Mouse (Mus musculus) ES-E14 (cell line): ENCODE results near the gene Il18. TPM values are rescaled to one million over a fixed set of nuclear protein-coding genes. Genes with fewer than 3 reads are reported as not detected.

Experiments used
- DNase-seq: peaks from one replicate; pipeline ENCODE4 v3.0.0-alpha.2; 2013; ENCODE audit warnings: low read depth, low spot score
- H3K27ac ChIP-seq: 2 replicates; pipeline ENCODE4 v1.5.1; 2012; ENCODE audit warnings: low read depth, mild to moderate bottlenecking, low read length, moderate library complexity, mixed read lengths; ENCODE audit not compliant: poor library complexity, insufficient read depth, severe bottlenecking
- H3K36me3 ChIP-seq: 2 replicates; pipeline ENCODE4 v1.6.1; 2012; ENCODE audit warnings: mild to moderate bottlenecking, low read length, moderate library complexity, mixed read lengths; ENCODE audit not compliant: control insufficient read depth, poor library complexity, insufficient read depth, severe bottlenecking
- H3K4me1 ChIP-seq, 2 experiments: fragments of 150-350 bp in 1 of 2; sonication (generic) in 1 of 2; 2 replicates each; pipeline ENCODE4 v1.6.1; 2012; ENCODE audit warnings: low read length in 2 of 2, mild to moderate bottlenecking in 1 of 2, mixed read lengths in 1 of 2; ENCODE audit not compliant: control insufficient read depth in 2 of 2, insufficient read depth in 2 of 2, poor library complexity in 1 of 2
- H3K4me3 ChIP-seq, 2 experiments: fragments of 150-350 bp in 1 of 2; sonication (generic) in 1 of 2; 2 replicates each; pipeline ENCODE4 v1.5.1; 2012; ENCODE audit warnings: low read length in 2 of 2, low read depth in 1 of 2, mild to moderate bottlenecking in 1 of 2, mixed read lengths in 1 of 2; ENCODE audit not compliant: insufficient read depth in 1 of 2, poor library complexity in 1 of 2, severe bottlenecking in 1 of 2
- H3K9ac ChIP-seq: 2 replicates; pipeline ENCODE4 v1.6.1; 2012; ENCODE audit warnings: low read depth, mild to moderate bottlenecking, low read length, mixed read lengths; ENCODE audit not compliant: poor library complexity, insufficient read depth, severe bottlenecking
- H3K9me3 ChIP-seq: fragments of 150-350 bp; sonication (generic); 2 replicates; pipeline ENCODE4 v1.6.1; 2012; ENCODE audit warnings: low read depth, mild to moderate bottlenecking, low read length; ENCODE audit not compliant: control insufficient read depth, insufficient read depth
- CHD2 ChIP-seq: IDR thresholded peaks from 2 replicates; pipeline ENCODE4 v1.6.1; 2014; ENCODE audit warnings: mild to moderate bottlenecking, low read depth, low read length, inconsistent platforms
- HCFC1 ChIP-seq: IDR thresholded peaks from 2 replicates; pipeline ENCODE4 v1.6.1; 2012; ENCODE audit warnings: low read length, inconsistent platforms, borderline replicate concordance; ENCODE audit not compliant: insufficient read depth
- MAFK ChIP-seq: IDR thresholded peaks from 2 replicates; pipeline ENCODE4 v1.6.1; 2014; ENCODE audit warnings: mild to moderate bottlenecking, low read depth, low read length, inconsistent platforms; ENCODE audit not compliant: insufficient read depth
- ZC3H11A ChIP-seq: IDR thresholded peaks from 2 replicates; pipeline ENCODE4 v1.6.1; 2012; ENCODE audit warnings: low read depth, mild to moderate bottlenecking, inconsistent platforms, low read length, borderline replicate concordance
- ZNF384 ChIP-seq: IDR thresholded peaks from 2 replicates; pipeline ENCODE4 v1.6.1; 2012; ENCODE audit warnings: low read depth, low read length, inconsistent platforms
- in situ Hi-C, 2 experiments: fragments of 600-800 bp; cut with MboI; formaldehyde crosslinking; loops; one replicate each; pipeline ENCODE4 v1.15.1; 2025; ENCODE audit warnings: low sequenced_read_pairs in 2 of 2, inconsistent platforms in 1 of 2; ENCODE audit not compliant: unreplicated experiment in 2 of 2
- total RNA-seq: library from RNA; depleted of rRNA; stranded (reverse); fragments of 300-350 nt; gene quantifications from 2 replicates; pipeline ENCODE4 v1.2.3, GENCODE M21; 2012

Gene Il18
- total RNA-seq, 1 experiment: 0.49 TPM

DNA sequence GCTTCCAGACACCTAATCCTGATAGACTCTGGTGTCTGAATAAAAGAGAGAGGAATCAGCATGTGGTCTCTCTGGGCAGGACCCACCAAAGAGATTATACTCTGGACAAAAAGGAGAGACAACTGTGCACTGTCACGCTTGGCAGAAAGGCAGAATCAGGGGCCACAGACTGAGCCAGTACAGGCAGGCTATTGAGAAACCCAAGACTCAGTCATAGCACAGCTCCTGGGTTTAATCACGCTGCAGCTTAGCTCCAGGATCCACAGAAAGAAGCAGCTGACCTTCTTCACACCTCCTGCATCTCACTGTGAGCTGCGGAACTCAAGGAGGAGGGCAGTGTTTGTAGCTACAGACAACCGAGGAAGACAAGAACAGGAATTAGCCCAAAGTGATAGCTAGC, 25.7 kb downstream of the Il18 start:
- TF ChIP-seq CHD2: no peak
- TF ChIP-seq MAFK: no peak
- TF ChIP-seq HCFC1: no peak
- no peak for TF ChIP-seq ZC3H11A
- no peak for TF ChIP-seq ZNF384
- H3K27ac ChIP-seq: no peak overlapping the region
- H3K9ac ChIP-seq: no peak overlapping the region
- no peak overlapping the region for H3K4me3 ChIP-seq
- DNase-seq: no peak
- in situ Hi-C loops: no loop called here
- no peaks in the 10 kb centered on the region for H3K4me1 ChIP-seq
- no peaks in the 10 kb centered on the region for H3K9me3 ChIP-seq
- H3K36me3 ChIP-seq: no peaks in the 10 kb centered on the region

- in situ Hi-C loops: no loop called here
- no peak overlapping the region for H3K4me3 ChIP-seq
- H3K9me3 ChIP-seq: no peaks in the 10 kb centered on the region
- no peak for DNase-seq
- no peak overlapping the region for H3K9ac ChIP-seq
- H3K36me3 ChIP-seq: no peaks in the 10 kb centered on the region
- no peak for TF ChIP-seq ZNF384
- TF ChIP-seq ZC3H11A: no peak
- TF ChIP-seq CHD2: no peak
- no peak for TF ChIP-seq HCFC1
- TF ChIP-seq MAFK: no peak
- H3K4me1 ChIP-seq: no peaks in the 10 kb centered on the region
- H3K27ac ChIP-seq: no peak overlapping the region
These were observed 30.7 kb downstream of the Il18 start for GRCm38 (mm10) chr9:50585145-50585818.

- Histone ChIP-seq H3K9me3 (no peaks in the 10 kb centered on the region), H3K27ac (no peak overlapping the region), H3K9ac (no peak overlapping the region), H3K36me3 (no peaks in the 10 kb centered on the region), H3K4me3 (no peak overlapping the region), H3K4me1 (no peaks in the 10 kb centered on the region)
- in situ Hi-C loops: no loop called here
- TF ChIP-seq CHD2 (no peak), HCFC1 (no peak), MAFK (no peak), ZNF384 (no peak), ZC3H11A (no peak)
- no peak for DNase-seq
These were observed 32.3 kb downstream of the Il18 start for GRCm38 (mm10) chr9:50586955-50587354.

GRCm38 (mm10) chr9:50590856-50591518, 36.4 kb downstream of the Il18 start:
- DNase-seq: no peak
- H3K27ac ChIP-seq: no peak overlapping the region
- peaks cover 4% of the 10 kb centered on the region; the same call in 1 of the 2 replicates for H3K36me3 ChIP-seq
- H3K9ac ChIP-seq: no peak overlapping the region
- TF ChIP-seq MAFK: no peak
- no peak for TF ChIP-seq ZNF384
- TF ChIP-seq CHD2: no peak
- no peak for TF ChIP-seq HCFC1
- no peak for TF ChIP-seq ZC3H11A
- H3K4me3 ChIP-seq: no peak overlapping the region
- H3K4me1 ChIP-seq: no peaks in the 10 kb centered on the region
- in situ Hi-C loops: no loop called here
- H3K9me3 ChIP-seq: no peaks in the 10 kb centered on the region

DNA sequence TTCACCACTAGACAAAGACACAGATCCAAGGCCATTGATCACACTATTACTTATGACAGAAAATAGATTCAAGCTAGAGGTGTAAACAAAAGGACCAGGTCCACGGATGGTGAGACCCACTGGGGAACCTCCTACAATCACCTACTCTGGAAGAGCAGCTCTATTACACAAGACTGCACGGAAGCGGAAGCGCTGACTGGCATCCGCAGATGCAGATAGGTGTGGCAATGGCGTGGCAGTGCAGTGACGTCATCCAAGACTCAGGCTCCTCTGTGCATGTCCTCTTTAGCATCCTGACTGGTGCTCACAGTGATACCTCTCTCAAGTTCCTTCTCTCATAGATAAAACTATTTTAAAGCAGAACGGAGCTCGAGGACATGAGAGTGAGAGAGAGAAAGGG, 38.3 kb downstream of the Il18 start:
- no peak overlapping the region for H3K4me3 ChIP-seq
- peaks cover 15% of the 10 kb centered on the region for H3K36me3 ChIP-seq
- H3K9me3 ChIP-seq: no peaks in the 10 kb centered on the region
- H3K27ac ChIP-seq: no peak overlapping the region
- in situ Hi-C loops: no loop called here
- TF ChIP-seq ZNF384: no peak
- no peak for TF ChIP-seq MAFK
- TF ChIP-seq HCFC1: no peak
- no peak for TF ChIP-seq CHD2
- TF ChIP-seq ZC3H11A: no peak
- H3K9ac ChIP-seq: no peak overlapping the region
- no peaks in the 10 kb centered on the region for H3K4me1 ChIP-seq
- no peak for DNase-seq
